Mouse (Mus musculus) MEL (cell line): ENCODE results near the gene Metap2.

Experiments
- CTCF ChIP-seq, 3 experiments: IDR thresholded peaks in 2 of 3; conservative IDR thresholded peaks in 1 of 3; 2 replicates each; pipeline ENCODE4 v1.5.1; 2011 to 2012; ENCODE audit warnings: low read length in 3 of 3, low read depth in 2 of 3, mild to moderate bottlenecking in 2 of 3, improper control_type of control experiment in 1 of 3, inconsistent platforms in 1 of 3, mixed read lengths in 1 of 3, moderate library complexity in 1 of 3; ENCODE audit not compliant: control insufficient read depth in 1 of 3, insufficient read depth in 1 of 3, poor library complexity in 1 of 3, severe bottlenecking in 1 of 3
- HCFC1 ChIP-seq: IDR thresholded peaks from 2 replicates; pipeline ENCODE4 v1.6.1; 2012; ENCODE audit warnings: low read depth, mild to moderate bottlenecking, inconsistent platforms, low read length, improper control_type of control experiment, moderate library complexity
- JUND ChIP-seq: IDR thresholded peaks from 2 replicates; pipeline ENCODE4 v1.6.1; 2011; ENCODE audit warnings: low read depth, mild to moderate bottlenecking, improper control_type of control experiment, low read length
- NRF1 ChIP-seq: IDR thresholded peaks from 2 replicates; pipeline ENCODE4 v1.6.1; 2014; ENCODE audit warnings: low read depth, mild to moderate bottlenecking, inconsistent platforms, low read length, improper control_type of control experiment, moderate library complexity; ENCODE audit not compliant: poor library complexity, insufficient read depth, severe bottlenecking
- POLR2A ChIP-seq, 2 experiments: IDR thresholded peaks; 2 replicates each; pipeline ENCODE4 v1.6.1; 2011 to 2012; ENCODE audit warnings: low read length in 2 of 2, mild to moderate bottlenecking in 2 of 2, control low read depth in 1 of 2, improper control_type of control experiment in 1 of 2, low read depth in 1 of 2, moderate library complexity in 1 of 2; ENCODE audit not compliant: control insufficient read depth in 1 of 2, insufficient read depth in 1 of 2, poor library complexity in 1 of 2
- POLR2AphosphoS2 ChIP-seq: IDR thresholded peaks from 2 replicates; pipeline ENCODE4 v1.6.1; 2011; ENCODE audit warnings: low read length, improper control_type of control experiment
- POLR2AphosphoS5 ChIP-seq: IDR thresholded peaks from 2 replicates; pipeline ENCODE4 v1.6.1; 2012; ENCODE audit warnings: low read depth, borderline replicate concordance, mild to moderate bottlenecking, inconsistent platforms, low read length, moderate library complexity, mixed read lengths
- TCF12 ChIP-seq: IDR thresholded peaks from 2 replicates; pipeline ENCODE4 v1.6.1; 2014; ENCODE audit warnings: low read depth, mild to moderate bottlenecking, inconsistent platforms, low read length, improper control_type of control experiment, moderate library complexity

GRCm38 (mm10) chr10:93856095-93856494 lies 40.8 kb downstream of the Metap2 start:
- TF ChIP-seq CTCF (IDR thresholded peaks at IDR 0.05 in 2 of 3, conservative IDR thresholded peaks at IDR 0.05 in 1 of 3; ENCODE audit: control insufficient read depth in 1 of 3, insufficient read depth in 1 of 3, low read depth in 2 of 3, low read length in 3 of 3, poor library complexity in 1 of 3, severe bottlenecking in 1 of 3) (no peak), TCF12 (no peak), HCFC1 (no peak), NRF1 (no peak), JUND (no peak), POLR2AphosphoS2 (no peak), POLR2A (IDR thresholded peaks at IDR 0.05; ENCODE audit: control insufficient read depth in 1 of 2, insufficient read depth in 1 of 2, low read depth in 1 of 2, low read length in 2 of 2, poor library complexity in 1 of 2) (no peak), POLR2AphosphoS5 (no peak)
